Mouse (Mus musculus) natural killer cell, adult 2 months (primary cell): ENCODE data around the gene Rrnad1.

Source experiments
- DNase-seq, 2 experiments: peaks; one replicate each; pipeline ENCODE4 v3.0.0; 2022; ENCODE audit warnings: low spot score in 2 of 2

Rrnad1 gene

GRCm38 (mm10) chr3:87885281-87886003 is 45.1 kb downstream of the Rrnad1 start, which contains the start of gene Prcc:
Prcc (minus strand) TSS chr3:87885608.
- peak; percentile 94 to 95 for DNase-seq

- peak; percentile 12 to 19 for DNase-seq
These were observed 45.7 kb downstream of the Rrnad1 start for GRCm38 (mm10) chr3:87884708-87885251.

DNA sequence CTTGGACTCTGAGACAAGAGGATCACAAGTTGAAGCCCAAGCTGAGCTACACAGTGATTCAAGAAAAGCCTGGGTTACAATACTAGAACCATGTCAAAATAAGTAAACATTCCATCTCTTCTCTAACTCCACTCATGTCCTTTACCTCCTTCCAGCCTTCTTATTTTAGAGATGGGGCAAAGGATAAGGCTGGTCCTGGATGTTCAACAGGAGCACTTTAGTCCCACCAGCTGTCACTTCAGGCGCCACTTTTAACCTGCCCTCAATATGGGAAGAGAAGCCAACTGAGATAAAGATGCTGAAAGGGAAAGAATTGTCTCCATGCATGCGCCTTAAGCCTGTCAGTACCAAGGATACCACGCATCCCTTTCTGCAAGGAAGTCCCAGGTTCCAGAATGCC is 46.2 kb downstream of the Rrnad1 start:
- no peak for DNase-seq

GRCm38 (mm10) chr3:87877730-87878129 is 52.8 kb downstream of the Rrnad1 start:
- no peak for DNase-seq
